Mouse (Mus musculus) lung, postnatal 25 days (tissue): ENCODE results near the gene Serpina16.
"Not testable (repeated sequence)": the region's sequence is repeated elsewhere in the genome, so short reads cannot be mapped to it uniquely, and the experiment has no call there.

Source experiments
- DNase-seq: peaks from one replicate; pipeline ENCODE4 v3.0.0; 2022; ENCODE audit warnings: low spot score

The Serpina16 gene

DNA sequence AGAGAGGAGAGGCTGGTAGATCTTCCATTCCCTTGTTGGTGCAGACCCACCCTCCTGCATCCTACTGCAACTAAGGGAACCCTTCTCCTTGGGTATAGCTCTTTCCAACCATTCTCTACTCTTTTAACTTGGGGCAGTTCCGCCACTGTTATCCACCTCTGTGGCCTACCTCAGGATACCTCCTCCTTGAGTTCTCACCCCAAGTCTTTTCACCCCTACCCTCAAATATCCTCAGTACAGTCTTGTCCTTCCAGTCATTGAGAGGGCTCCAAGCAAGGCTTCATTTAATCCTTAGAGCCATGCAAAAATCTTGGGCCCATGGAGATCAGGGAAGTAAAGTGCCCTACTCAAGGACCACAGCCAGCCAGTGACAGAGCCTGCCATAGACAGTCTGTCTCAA lies at the start of gene Serpina16:
Gene Serpina16 (minus strand): TSS at position 101 of the 400 bp plus-strand sequence.
- no peak for DNase-seq

DNA sequence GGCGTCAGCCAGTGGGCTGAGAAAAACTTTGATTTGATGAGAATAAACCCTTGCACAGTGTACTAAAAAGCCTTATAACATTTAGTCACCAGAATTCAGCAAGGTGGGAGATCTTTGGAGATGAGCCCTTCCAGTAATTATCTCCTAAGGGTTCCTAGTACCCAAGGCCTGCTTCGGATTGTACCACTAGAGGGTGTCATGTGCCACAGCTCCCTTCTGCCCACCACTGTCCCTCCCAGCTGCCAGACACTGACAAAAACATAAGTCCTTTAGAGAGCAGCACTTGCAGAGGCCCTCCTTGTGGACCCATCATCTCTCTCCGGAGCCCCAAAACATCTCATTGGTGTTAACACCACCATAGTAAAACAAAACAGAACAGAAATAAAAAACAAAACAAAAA lies 35.6 kb upstream of the Serpina16 start:
- no peak for DNase-seq

DNA sequence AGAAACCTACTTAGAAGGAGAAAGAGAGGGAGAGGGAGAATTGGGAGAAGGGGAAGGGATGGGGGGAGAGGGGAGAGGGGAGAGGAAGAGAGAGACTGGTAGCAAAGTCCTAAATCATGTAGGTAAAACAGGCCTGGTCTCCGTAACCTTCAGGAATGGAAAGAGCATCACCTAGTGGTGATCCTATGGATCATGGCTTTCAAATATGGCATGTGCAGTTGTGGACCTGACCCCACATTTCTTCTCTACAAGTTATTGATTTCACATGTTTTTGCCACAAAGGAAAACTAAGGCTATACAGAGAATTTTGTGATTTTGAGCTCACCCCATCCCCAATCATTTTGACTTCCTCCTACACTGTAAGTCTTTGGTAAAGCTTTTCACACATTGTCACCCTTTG lies 34.5 kb upstream of the Serpina16 start:
- DNase-seq, result no peak

DNA sequence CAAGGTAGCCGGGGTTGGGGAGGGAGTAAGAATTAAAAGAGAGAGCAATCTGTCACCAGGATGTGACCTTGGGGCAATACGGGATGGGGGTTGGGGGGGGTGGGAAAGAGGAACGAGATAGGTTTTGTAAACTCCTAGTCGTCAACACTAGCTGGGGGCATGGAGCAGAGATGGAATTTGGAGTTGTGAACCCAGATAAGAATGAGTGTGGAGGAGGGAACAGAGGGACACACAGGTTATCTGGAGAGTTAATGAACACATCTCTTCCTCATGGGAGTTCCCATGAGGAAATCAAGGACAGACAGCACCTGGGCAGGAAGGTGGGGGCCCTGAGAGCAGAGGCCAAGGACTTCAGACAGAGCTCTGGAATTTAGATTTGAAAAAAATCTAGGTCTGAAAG lies 30.2 kb upstream of the Serpina16 start:
- DNase-seq, result no peak

DNA sequence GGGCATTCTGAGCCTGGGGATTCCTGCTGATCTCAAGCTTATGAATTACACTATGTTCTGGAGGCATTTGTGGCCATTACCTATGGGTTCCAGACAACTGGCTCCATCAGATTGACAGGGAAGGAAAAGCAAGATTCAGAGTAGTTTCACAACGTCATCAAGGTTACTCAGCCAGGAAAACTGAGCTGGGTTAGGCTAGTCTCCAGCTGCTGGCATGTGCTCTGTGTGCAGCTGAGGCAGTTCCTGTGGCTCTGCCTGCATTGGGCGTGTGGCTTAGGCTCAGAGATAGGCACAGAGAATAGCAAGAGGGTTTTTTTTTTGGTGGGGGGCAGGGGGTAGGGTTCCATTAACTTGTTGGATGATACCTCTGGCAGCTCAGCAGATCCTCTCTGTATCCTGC lies 29.6 kb upstream of the Serpina16 start:
- DNase-seq, result no peak

DNA sequence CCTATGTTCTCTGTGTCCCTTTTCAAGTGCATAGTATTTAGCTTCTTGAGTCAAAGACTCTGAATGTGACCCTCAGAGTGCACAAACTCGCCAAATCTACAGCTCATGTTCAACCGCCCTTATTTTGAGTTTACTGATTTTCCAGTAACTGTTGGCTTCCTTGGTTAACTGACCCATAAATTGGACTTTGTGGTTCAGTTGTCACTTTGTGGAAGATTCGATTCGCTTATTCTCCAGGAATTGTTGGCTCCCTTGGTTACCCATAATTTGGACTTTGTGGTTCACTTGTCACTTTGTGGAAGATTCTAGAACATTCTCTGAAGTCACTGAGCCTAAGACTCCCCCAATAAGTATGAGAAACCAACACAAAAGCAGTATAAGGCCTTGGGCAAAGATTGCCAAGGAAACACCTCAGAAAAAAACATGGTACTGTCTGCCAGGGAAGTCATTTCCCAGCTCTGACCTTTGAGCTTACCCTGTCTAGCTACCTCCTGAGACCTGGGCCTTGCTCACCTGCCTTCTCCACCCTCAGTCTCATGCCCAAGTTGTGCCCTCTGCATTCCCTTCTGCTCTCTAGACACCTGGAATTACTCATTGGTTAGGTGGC lies 24.3 kb upstream of the Serpina16 start:
- DNase-seq, result no peak

DNA sequence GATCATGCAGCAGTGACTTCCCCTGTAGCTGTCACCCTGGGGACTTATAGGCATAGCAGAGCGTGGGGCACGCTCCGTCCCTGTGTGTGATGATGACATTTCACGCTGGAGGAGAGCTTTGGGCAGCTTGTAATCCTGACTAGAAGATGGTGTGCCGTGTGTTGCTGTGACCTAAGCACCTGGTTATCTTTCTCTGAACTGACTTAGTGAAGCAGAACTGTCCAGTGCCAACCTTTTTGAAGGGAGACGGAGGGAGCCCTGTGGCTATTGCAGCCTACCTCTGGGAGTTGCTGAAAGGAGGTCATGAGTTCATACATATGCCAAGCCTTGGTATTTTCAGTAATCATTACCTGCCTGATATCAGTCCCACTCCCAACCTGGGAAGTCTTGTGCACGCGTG lies 19.5 kb upstream of the Serpina16 start, which contains the start of gene Serpina1f:
Gene Serpina1f (minus strand): TSS at position 101 of the 400 bp plus-strand sequence.
- no peak for DNase-seq

DNA sequence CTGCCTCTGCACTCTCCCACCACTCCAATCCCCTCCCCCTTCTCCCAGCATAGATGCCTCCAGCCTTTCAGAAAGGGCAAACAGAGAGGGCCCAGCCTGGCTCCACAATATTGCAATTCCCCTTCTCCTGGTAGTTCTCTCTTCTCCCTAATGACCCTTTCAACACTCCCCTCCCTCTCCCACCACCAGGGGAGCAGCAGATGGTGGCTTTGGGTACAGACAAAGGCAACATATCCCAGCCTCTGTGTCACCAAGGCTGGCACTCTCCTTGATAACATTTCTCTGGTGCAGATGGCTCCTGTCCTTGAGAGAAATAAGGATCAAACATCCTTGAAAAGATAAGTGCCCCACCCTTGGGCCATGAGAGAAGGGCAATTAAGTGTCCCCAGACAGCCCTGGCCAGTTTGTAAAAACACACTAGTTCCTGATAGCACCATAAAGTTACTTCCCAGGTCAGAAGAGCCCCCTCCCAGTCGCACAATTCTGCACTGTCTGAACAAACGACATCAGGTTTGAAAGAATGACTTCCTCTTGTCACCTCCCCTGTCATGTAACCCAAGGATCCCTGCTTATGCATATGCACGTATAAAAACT lies 12.4 kb upstream of the Serpina16 start:
- DNase-seq, result no peak

DNA sequence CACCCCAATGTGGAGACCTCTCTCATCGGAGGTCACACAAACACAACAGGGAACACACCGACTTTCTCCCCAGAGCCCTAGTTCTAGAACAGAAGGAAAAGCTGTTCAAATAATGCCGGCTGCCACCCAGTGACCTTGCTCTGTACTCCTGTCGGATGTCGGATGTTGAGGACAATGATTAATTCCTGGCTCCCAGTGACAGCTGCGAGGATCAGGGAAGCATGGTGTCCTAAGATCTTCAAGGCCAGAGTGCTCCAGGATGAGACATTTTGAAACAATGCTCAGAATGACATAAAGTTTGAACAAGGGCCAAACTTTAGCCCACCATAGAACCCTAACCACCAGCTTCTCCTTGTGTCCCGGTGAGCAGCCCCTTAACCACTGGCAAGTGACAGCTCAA lies 11.1 kb upstream of the Serpina16 start:
- no peak for DNase-seq

DNA sequence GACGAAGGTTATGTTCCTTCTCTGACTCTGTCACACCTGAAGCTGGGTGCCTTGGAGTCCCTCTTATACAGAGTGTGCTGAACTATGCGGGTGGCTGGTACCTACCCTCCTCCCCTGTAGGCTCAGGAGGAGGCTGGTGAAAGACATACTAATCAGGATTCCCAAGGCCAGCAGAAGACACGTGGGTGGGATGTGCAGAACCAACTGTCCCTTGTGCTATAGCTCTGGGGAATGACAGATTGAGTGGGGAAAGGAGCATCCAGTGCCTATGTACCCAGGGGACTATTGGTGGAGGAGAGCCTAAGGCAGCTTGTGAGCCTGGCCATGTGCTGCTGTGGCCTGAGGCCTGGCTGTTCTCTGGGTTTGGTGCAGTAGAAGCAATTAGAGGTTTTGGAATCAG lies 10.1 kb upstream of the Serpina16 start:
- no peak for DNase-seq

DNA sequence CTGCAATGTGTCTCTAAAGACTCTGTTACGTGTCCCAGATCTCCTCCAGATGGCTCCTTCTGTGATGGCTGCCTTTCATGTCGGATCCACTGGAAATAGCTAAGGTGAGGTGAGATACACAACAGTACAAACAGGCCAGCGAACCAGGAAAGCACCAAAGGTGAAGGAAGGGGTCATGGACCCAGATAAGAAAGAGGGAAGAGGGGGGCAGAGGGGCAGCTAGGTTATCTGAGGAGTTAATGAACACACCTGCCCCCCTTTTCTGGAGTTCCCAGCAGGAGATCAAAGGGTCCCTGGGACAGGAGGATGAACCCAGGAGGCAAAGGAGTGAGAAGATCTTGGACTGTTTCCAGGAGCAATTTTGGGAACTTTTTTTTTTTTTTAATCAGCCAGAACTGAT lies 9.4 kb upstream of the Serpina16 start:
- DNase-seq, result no peak

DNA sequence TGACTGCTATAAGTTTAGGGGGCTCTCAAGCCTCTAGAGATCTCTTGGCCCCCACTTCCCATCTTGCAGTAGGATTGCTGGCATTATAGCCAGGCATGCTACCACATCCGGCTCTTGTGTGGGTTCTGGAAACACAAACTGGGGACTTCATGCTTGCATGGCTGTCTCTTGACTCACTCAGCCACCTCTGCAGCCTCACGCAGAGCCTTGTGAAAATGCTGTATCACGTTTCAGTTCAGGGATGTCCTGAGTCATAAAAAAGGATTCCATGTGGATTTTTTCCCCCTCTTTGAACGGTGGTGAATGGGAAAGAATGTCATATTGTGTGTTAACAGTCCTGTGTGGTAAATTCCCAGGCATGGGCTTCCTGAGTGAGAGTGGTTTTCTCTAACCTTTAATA lies 7.8 kb upstream of the Serpina16 start:
- DNase-seq, result no peak

DNA sequence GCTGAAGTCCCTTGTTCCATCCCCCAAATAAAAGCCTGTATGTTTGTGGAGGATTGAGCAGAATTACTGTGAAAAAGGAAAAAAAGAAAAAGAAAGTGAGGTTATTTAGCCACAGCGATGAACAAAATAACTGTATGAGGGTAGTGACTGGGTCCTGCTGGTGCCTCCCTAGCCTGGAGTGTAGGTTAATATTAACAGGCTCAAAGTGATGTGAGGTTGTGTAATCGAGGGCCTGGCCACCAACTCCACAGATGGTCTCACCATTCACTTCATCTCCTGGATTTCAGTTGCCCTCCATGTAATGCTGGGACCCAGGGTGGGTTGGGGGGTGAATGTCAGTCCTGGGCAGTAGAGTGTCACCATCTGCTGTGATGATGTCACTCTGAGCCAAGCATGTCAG lies 5.8 kb upstream of the Serpina16 start:
- DNase-seq, result no peak

DNA sequence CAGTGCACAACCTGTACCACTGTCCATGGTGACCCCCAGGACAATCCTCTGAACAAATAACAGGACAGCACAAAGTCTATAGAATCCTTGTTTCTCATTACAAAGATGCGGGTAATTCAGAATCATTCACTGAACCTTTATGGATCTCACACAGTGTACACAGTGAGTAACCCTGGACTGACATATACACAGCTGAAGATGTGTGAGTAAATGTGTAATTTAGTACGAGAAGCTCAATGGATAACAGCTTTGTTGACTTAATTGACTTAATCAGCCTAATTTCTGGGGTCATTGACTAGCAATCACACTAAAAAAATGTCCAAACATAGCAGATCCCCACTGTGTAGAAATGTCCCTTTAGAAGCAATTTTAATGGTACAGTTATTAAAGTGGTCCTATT lies 5.2 kb upstream of the Serpina16 start:
- no peak for DNase-seq

DNA sequence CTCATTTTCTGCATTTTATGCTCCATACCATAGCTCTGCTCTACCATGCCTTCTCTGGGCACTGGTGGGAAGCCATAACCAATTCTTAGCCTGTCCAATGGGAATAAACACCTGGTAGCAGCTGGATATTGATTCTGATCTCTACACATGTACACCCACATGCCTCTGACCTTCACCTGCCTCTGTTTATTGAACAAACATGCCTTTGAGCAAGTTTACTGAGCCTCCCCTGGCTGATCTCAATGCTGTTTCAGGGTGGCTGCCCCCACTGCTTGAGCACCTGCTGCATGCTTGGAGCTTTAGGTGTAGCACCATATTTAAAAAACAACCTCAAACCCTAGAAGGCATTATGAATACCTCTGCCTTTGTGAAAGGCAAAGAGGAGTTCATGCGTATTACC lies 3.9 kb upstream of the Serpina16 start:
- DNase-seq, result not testable (repeated sequence)

DNA sequence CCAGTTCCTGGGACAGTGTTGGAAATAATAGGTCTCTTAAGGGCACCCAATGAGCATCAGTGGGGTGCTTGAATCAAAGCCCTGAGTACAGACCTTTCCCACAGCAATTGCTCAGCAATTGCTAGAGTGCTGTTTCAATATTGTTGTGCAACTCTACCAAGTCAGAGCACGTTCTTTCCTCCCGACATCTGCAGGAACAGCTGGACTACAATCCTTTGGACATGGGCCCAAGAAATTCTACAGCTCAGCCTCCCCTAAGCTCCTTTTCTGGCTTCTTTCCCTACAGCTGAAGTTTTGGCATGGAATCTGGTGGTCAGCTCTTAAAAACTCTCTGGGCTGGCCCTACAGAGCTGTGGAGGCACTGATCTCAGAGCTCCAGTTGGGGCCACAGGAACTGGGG lies 2.8 kb downstream of the Serpina16 start:
- peak; percentile 51 for DNase-seq

DNA sequence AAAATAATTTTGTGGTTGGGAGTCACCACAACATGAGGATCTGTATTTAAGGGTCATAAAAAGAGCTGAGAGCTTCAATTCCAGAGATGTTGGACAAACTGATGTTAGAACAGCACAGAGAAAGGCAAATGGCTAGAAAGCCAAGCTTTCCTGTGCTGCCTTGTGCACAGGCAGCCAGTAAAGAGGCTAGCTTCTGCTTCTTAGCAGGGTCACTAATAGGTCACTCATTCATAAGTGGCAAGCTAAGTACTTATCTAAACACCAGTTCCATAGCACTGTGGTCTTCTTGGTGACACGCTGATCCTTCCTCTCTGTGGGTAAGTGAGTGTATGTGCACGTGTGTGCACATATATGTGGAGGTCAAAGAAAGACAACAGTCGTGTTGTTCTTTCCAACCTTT lies 4.5 kb downstream of the Serpina16 start:
- no peak for DNase-seq

DNA sequence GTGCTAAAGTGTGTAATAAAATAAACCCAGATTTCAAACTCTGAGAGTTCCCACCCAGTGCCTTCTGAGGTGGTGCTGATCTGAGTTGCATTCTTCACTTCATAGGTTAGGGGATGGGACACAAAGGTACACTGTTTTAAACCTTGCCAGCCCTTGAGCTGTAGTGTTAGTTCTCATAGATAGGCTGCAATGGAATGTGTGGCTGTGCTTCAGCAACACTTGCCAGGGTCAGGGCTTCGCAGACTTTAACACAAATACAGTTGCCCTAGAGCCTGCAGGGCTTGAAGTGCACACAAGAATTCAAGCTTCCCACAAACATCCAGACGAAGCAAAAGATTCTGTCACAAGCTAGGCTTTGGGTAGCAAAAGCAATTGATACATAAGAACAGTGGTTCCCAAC lies 5.0 kb downstream of the Serpina16 start:
- DNase-seq, result no peak

DNA sequence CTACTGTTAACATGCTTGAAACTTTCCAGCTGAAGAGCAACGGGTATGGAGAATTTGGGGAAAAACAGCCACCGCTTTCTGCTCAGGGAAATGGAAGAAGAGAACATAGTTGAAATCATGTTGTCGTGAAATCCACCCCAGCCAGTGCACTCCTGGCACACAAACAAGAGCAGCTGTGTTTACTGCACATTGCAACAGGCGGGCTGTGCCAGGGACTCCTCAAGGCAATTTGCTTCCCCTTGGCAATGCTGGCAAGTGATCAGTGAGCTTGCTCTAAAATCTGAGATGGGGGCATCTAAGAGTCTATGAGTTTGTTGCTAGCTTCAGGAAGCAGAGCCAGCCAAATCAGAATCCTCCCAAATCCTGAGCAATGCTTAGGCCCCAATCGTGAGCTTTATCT lies 5.6 kb downstream of the Serpina16 start:
- peak; percentile 16 for DNase-seq

DNA sequence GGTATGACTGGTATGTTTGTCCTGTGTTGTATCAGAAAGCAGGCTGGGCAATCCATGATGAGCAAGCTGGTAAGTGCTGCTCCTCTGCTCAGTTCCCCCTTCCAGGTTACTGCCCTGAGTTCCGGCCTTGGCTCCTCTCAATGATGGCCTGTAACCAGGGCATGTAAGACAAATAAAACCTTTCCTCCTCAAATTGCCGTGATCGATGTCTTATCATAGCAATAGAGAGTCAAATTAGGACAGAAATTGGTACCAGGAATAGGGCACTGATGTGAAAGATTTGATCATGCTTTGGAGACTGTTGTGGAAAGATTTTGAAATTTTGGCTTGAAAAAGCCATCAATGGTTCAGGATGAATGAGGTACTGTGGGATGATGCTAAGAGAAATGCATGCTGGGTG lies 10.7 kb downstream of the Serpina16 start:
- DNase-seq, result no peak

DNA sequence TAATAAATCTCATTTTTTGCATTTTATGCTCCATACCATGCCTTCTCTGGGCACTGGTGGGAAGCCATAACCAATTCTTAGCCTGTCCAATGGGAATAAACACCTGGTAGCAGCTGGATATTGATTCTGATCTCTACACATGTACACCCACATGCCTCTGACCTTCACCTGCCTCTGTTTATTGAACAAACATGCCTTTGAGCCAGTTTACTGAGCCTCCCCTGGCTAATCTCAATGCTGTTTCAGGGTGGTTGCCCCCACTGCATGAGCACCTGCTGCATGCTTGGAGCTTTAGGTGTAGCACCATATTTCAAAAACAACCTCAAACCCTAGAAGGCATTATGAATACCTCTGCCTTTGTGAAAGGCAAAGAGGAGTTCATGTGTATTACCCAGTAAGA lies 13.9 kb downstream of the Serpina16 start:
- DNase-seq, result not testable (repeated sequence)

DNA sequence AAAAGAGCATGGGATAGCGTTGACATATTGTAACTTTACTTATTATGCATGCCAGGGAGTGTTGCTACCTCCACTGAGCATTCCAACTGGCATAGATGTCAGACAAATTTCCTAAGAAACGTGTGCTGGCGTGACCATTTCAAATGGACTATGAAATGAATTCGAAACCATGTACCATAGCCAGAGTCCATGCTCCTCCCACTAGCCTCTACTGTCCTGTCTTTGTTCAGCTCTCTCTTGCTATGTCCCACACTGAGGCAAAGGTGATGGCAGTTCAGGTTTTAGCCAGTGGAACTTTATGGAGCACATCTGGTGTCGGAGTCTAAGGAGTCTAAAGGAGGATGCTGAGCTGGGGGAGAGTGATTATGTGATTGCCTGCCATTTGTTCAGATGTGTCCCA lies 15.9 kb downstream of the Serpina16 start:
- DNase-seq, result no peak

DNA sequence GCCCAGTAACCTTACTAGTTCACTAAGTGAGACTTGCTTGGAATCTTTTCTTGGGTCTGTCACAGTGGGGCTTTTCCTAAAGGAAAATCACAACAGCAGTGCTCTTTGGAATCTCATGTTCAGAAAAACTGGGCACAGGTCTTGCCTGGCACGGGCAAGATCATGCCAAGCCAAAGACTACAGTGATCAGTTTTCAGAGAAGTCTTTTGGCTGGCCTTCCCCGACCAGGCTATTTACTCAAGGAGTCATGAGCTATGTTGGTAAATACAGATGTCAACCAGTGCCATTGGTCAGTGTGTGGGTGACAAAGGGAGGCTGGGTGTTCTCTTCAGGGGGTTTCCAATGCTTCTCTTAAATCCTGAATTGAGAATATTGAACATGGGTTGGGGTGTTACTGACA lies 16.8 kb downstream of the Serpina16 start:
- no peak for DNase-seq

DNA sequence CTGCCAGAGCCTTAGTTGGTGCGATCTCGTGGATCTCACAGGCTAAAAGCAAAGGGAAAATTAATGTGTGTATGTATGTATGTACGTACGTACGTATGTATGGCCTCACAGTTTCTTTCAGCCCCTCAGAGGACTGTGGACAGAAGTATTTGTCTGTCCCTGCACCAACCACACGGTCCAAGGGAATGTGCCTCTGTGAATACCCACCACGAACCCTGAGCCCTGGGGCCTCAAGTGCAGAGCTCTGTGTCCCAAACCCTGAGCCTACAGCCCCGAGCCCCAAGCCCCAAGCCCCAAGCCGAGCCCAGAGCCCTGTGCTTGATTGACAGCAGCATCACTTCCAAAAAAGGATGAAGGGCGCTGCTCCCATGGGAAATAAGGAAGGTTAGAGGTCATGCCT lies 17.9 kb downstream of the Serpina16 start:
- no peak for DNase-seq
